Mouse (Mus musculus): ENCODE data around the gene Ssx2ip. TPM values are rescaled to one million over a fixed set of nuclear protein-coding genes. Genes with fewer than 3 reads are reported as not detected.

Gene Ssx2ip
- total RNA-seq, 1 experiment, result 18.4 TPM

DNA sequence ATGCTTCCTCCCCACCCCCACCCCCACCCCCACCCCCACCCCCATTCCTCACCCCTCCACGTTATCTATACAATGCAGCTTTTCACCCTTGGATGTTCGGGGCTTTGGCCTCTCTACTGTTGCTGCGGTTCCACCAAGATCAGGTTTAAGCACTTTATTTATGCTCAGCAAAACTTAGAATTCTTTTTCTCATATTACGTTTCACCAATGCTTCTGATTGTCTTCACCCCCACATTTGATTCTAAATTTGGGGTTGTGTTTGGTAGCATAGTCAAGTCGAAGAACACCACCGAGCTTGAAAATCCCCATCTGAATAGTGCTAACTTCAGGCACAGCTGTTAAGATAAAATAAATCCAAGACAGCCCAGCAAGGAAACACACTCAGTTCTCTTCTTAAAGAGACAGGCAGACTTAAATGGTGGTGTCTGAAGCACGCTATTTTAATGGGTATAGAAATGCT, 10.8 kb upstream of the Ssx2ip start:
- Histone ChIP-seq H3K4me1 (ENCODE audit: control insufficient read depth in 2 of 2, insufficient read depth in 2 of 2, low read length in 2 of 2, poor library complexity in 1 of 2) (no peaks in the 10 kb centered on the region), H3K9me3 (ENCODE audit: control insufficient read depth, insufficient read depth, low read depth, low read length) (no peaks in the 10 kb centered on the region), H3K36me3 (ENCODE audit: control insufficient read depth, insufficient read depth, low read length, poor library complexity, severe bottlenecking) (no peaks in the 10 kb centered on the region), H3K27ac (ENCODE audit: insufficient read depth, low read depth, low read length, poor library complexity, severe bottlenecking) (no peak overlapping the region), H3K4me3 (ENCODE audit: insufficient read depth in 1 of 2, low read depth in 1 of 2, low read length in 2 of 2, poor library complexity in 1 of 2, severe bottlenecking in 1 of 2) (no peak overlapping the region), H3K9ac (ENCODE audit: insufficient read depth, low read depth, low read length, poor library complexity, severe bottlenecking) (no peak overlapping the region)
- no peak for DNase-seq (ENCODE audit: low read depth, low spot score)
- in situ Hi-C loops (cut with MboI; ENCODE audit: low sequenced_read_pairs in 2 of 2, unreplicated experiment in 2 of 2), result no loop called here
- TF ChIP-seq ZC3H11A (IDR thresholded peaks at IDR 0.05; ENCODE audit: borderline replicate concordance, low read depth, low read length), result no peak
- no peak for TF ChIP-seq HCFC1 (IDR thresholded peaks at IDR 0.05; ENCODE audit: borderline replicate concordance, insufficient read depth, low read length)
- no peak for TF ChIP-seq MAFK (IDR thresholded peaks at IDR 0.05; ENCODE audit: insufficient read depth, low read depth, low read length)
- TF ChIP-seq CHD2 (IDR thresholded peaks at IDR 0.05; ENCODE audit: low read depth, low read length), result no peak
- no peak for TF ChIP-seq ZNF384 (IDR thresholded peaks at IDR 0.05; ENCODE audit: low read depth, low read length)

GRCm38 (mm10) chr3:146396256-146396655, 8.2 kb upstream of the Ssx2ip start:
- Histone ChIP-seq H3K36me3 (ENCODE audit: control insufficient read depth, insufficient read depth, low read length, poor library complexity, severe bottlenecking) (no peaks in the 10 kb centered on the region), H3K9me3 (ENCODE audit: control insufficient read depth, insufficient read depth, low read depth, low read length) (no peaks in the 10 kb centered on the region), H3K4me1 (ENCODE audit: control insufficient read depth in 2 of 2, insufficient read depth in 2 of 2, low read length in 2 of 2, poor library complexity in 1 of 2) (no peaks in the 10 kb centered on the region), H3K27ac (ENCODE audit: insufficient read depth, low read depth, low read length, poor library complexity, severe bottlenecking) (no peak overlapping the region), H3K4me3 (ENCODE audit: insufficient read depth in 1 of 2, low read depth in 1 of 2, low read length in 2 of 2, poor library complexity in 1 of 2, severe bottlenecking in 1 of 2) (no peak overlapping the region), H3K9ac (ENCODE audit: insufficient read depth, low read depth, low read length, poor library complexity, severe bottlenecking) (no peak overlapping the region)
- TF ChIP-seq ZNF384 (IDR thresholded peaks at IDR 0.05; ENCODE audit: low read depth, low read length) (no peak), ZC3H11A (IDR thresholded peaks at IDR 0.05; ENCODE audit: borderline replicate concordance, low read depth, low read length) (no peak), MAFK (IDR thresholded peaks at IDR 0.05; ENCODE audit: insufficient read depth, low read depth, low read length) (no peak), CHD2 (IDR thresholded peaks at IDR 0.05; ENCODE audit: low read depth, low read length) (no peak), HCFC1 (IDR thresholded peaks at IDR 0.05; ENCODE audit: borderline replicate concordance, insufficient read depth, low read length) (no peak)
- in situ Hi-C loops (cut with MboI; ENCODE audit: low sequenced_read_pairs in 2 of 2, unreplicated experiment in 2 of 2), result no loop called here
- DNase-seq (ENCODE audit: low read depth, low spot score), result no peak

- TF ChIP-seq CHD2 (IDR thresholded peaks at IDR 0.05; ENCODE audit: low read depth, low read length), result no peak
- no peak for TF ChIP-seq ZC3H11A (IDR thresholded peaks at IDR 0.05; ENCODE audit: borderline replicate concordance, low read depth, low read length)
- no peak for TF ChIP-seq MAFK (IDR thresholded peaks at IDR 0.05; ENCODE audit: insufficient read depth, low read depth, low read length)
- no peak for TF ChIP-seq ZNF384 (IDR thresholded peaks at IDR 0.05; ENCODE audit: low read depth, low read length)
- no peak for TF ChIP-seq HCFC1 (IDR thresholded peaks at IDR 0.05; ENCODE audit: borderline replicate concordance, insufficient read depth, low read length)
- Histone ChIP-seq H3K27ac (ENCODE audit: insufficient read depth, low read depth, low read length, poor library complexity, severe bottlenecking) (no peak overlapping the region), H3K4me3 (ENCODE audit: insufficient read depth in 1 of 2, low read depth in 1 of 2, low read length in 2 of 2, poor library complexity in 1 of 2, severe bottlenecking in 1 of 2) (no peak overlapping the region), H3K4me1 (ENCODE audit: control insufficient read depth in 2 of 2, insufficient read depth in 2 of 2, low read length in 2 of 2, poor library complexity in 1 of 2) (no peaks in the 10 kb centered on the region), H3K36me3 (ENCODE audit: control insufficient read depth, insufficient read depth, low read length, poor library complexity, severe bottlenecking) (no peaks in the 10 kb centered on the region), H3K9me3 (ENCODE audit: control insufficient read depth, insufficient read depth, low read depth, low read length) (no peaks in the 10 kb centered on the region), H3K9ac (ENCODE audit: insufficient read depth, low read depth, low read length, poor library complexity, severe bottlenecking) (no peak overlapping the region)
- no peak for DNase-seq (ENCODE audit: low read depth, low spot score)
- in situ Hi-C loops (cut with MboI; ENCODE audit: low sequenced_read_pairs in 2 of 2, unreplicated experiment in 2 of 2), result no loop called here
Measured at GRCm38 (mm10) chr3:146396934-146397333, 7.5 kb upstream of the Ssx2ip start.

DNA sequence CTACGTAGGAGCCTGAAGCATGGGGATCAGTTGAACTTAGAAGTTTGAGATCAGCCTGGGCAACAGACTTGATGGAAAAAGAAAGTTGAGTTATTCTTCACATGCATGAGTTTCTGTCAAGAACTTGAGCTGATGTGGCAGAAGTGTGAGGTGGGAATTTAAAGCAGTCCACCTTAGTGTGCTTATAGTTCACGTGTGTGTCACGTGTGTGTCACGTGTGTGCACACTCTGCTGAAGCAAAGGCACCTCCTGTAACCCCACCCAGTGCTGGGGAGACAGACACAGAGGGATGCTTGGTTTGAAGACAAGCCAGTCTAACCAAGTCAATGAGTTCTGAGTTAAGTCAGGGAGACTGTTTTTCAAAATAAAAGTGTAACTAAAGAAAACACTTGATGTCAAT, 6.6 kb upstream of the Ssx2ip start:
- H3K27ac ChIP-seq (ENCODE audit: insufficient read depth, low read depth, low read length, poor library complexity, severe bottlenecking), result no peak overlapping the region
- no peak overlapping the region for H3K4me3 ChIP-seq (ENCODE audit: insufficient read depth in 1 of 2, low read depth in 1 of 2, low read length in 2 of 2, poor library complexity in 1 of 2, severe bottlenecking in 1 of 2)
- H3K4me1 ChIP-seq (ENCODE audit: control insufficient read depth in 2 of 2, insufficient read depth in 2 of 2, low read length in 2 of 2, poor library complexity in 1 of 2), result no peaks in the 10 kb centered on the region
- in situ Hi-C loops (cut with MboI; ENCODE audit: low sequenced_read_pairs in 2 of 2, unreplicated experiment in 2 of 2), result no loop called here
- H3K36me3 ChIP-seq (ENCODE audit: control insufficient read depth, insufficient read depth, low read length, poor library complexity, severe bottlenecking), result no peaks in the 10 kb centered on the region
- H3K9me3 ChIP-seq (ENCODE audit: control insufficient read depth, insufficient read depth, low read depth, low read length), result no peaks in the 10 kb centered on the region
- H3K9ac ChIP-seq (ENCODE audit: insufficient read depth, low read depth, low read length, poor library complexity, severe bottlenecking), result no peak overlapping the region
- DNase-seq (ENCODE audit: low read depth, low spot score), result no peak
- TF ChIP-seq CHD2 (IDR thresholded peaks at IDR 0.05; ENCODE audit: low read depth, low read length) (no peak), ZNF384 (IDR thresholded peaks at IDR 0.05; ENCODE audit: low read depth, low read length) (no peak), MAFK (IDR thresholded peaks at IDR 0.05; ENCODE audit: insufficient read depth, low read depth, low read length) (no peak), HCFC1 (IDR thresholded peaks at IDR 0.05; ENCODE audit: borderline replicate concordance, insufficient read depth, low read length) (no peak)

DNA sequence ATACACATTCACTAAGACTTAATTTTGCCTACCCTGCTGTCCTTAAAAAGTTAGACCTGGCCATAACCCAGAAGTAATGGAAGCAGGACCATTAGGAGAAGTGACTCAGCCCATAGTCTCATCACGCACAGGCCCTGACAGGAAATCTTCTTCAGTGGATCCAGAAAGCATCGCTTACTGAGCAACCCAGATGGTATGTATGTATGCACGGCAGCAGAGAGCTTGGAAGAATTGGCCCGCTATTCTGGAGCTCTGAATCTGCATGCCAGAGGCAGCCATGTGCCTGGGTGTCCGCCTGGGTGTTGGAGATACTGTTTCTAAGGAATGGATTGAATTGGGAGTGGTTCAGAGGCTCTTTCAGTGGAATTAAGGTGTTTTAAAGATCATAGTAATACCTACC, 5.2 kb upstream of the Ssx2ip start:
- H3K4me3 ChIP-seq (ENCODE audit: insufficient read depth in 1 of 2, low read depth in 1 of 2, low read length in 2 of 2, poor library complexity in 1 of 2, severe bottlenecking in 1 of 2), result no peak overlapping the region
- no peaks in the 10 kb centered on the region for H3K9me3 ChIP-seq (ENCODE audit: control insufficient read depth, insufficient read depth, low read depth, low read length)
- H3K4me1 ChIP-seq (ENCODE audit: control insufficient read depth in 2 of 2, insufficient read depth in 2 of 2, low read length in 2 of 2, poor library complexity in 1 of 2), result no peaks in the 10 kb centered on the region
- in situ Hi-C loops (cut with MboI; ENCODE audit: low sequenced_read_pairs in 2 of 2, unreplicated experiment in 2 of 2), result no loop called here
- no peak overlapping the region for H3K27ac ChIP-seq (ENCODE audit: insufficient read depth, low read depth, low read length, poor library complexity, severe bottlenecking)
- H3K36me3 ChIP-seq (ENCODE audit: control insufficient read depth, insufficient read depth, low read length, poor library complexity, severe bottlenecking), result no peaks in the 10 kb centered on the region
- no peak overlapping the region for H3K9ac ChIP-seq (ENCODE audit: insufficient read depth, low read depth, low read length, poor library complexity, severe bottlenecking)
- no peak for DNase-seq (ENCODE audit: low read depth, low spot score)
- TF ChIP-seq HCFC1 (IDR thresholded peaks at IDR 0.05; ENCODE audit: borderline replicate concordance, insufficient read depth, low read length), result no peak
- TF ChIP-seq ZNF384 (IDR thresholded peaks at IDR 0.05; ENCODE audit: low read depth, low read length), result no peak
- no peak for TF ChIP-seq CHD2 (IDR thresholded peaks at IDR 0.05; ENCODE audit: low read depth, low read length)
- TF ChIP-seq MAFK (IDR thresholded peaks at IDR 0.05; ENCODE audit: insufficient read depth, low read depth, low read length), result no peak
- no peak for TF ChIP-seq ZC3H11A (IDR thresholded peaks at IDR 0.05; ENCODE audit: borderline replicate concordance, low read depth, low read length)

Measured in ES-E14 (cell line).